Mouse (Mus musculus): ENCODE results near the gene Ebpl.

Gene Ebpl

DNA sequence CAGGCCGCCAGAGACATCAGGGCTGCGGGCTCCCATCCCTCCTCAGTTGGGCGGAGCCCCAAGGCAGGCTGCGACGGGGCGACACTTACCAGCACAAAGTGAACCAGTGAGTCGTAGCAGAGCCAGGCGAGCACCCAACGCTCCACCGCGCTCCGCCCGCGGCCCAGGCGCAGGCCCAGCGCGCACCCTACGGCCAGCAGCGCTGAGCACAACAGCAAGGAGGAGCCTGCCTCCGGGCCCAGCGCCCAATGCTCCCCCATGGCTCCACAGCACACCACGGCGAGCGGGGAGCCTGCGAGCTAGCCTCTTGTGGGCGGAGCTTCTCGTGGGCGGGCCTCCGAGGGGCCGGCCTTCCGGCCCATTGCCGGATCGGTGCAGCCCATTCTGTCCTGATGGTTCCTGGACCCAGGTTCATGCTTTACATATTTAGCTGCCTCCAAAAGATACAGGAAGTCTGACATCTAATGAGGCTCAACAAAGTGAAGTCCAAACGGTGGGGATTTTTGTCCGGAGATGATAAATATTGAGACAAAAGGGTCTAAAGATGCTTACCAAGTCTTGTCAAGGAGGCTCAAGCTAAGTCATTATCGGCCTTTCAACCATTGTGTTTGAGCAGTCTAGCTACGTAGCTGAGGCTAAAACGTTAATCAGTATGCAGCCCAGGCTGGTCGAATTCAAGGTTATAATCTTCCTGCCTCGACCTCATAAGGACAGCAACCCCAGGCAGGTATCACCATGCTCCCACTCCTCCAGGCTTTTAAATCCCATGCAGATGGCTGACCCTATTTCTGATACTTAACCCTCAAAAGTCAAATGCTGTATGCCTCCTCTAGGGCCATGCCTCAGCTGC is at the start of gene Ebpl:
Ebpl (minus strand) TSS at position 309 of the 850 bp plus-strand sequence.
- peak; percentile 95 for DNase-seq (ENCODE audit: low read depth, low spot score)

DNA sequence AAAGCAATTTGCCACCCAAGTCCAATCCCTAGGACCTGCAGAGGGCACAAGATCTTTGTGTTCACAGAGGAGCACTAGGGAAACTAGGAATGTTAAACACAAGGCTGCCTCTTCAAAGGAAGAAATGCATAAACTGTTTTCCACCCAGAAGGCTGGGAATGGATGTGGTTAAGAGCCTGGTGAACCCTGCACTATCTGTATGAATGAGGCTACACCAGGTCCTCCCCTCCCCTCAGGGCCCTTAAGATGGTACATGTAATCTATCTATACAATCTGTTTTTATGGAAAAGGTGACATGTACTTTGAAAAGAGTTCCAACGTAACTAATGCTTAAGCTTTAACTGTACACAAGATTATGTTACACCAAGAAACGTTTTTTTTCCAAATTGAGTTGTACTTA is 49.8 kb upstream of the Ebpl start:
- DNase-seq (ENCODE audit: low read depth, low spot score) = no peak

DNA sequence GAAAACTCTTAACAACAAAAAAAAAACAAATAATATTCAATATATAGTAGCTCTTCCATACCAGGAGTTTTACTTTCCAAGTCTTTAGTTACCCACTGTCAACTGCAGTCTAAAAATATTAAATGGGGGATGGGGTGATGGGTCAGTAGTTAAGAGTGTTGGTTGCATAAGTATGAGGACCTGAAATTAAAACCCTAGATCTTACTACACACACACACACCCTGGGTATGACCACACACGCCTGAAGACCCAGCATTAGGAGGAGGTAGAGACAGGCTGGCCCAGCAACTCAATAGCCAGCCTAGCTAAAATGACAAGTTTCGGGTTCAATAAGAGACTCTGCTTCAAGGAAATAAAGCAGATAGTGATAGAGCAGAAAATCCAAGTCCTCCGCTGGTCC is 46.8 kb upstream of the Ebpl start:
- DNase-seq (ENCODE audit: low read depth, low spot score) = no peak

DNA sequence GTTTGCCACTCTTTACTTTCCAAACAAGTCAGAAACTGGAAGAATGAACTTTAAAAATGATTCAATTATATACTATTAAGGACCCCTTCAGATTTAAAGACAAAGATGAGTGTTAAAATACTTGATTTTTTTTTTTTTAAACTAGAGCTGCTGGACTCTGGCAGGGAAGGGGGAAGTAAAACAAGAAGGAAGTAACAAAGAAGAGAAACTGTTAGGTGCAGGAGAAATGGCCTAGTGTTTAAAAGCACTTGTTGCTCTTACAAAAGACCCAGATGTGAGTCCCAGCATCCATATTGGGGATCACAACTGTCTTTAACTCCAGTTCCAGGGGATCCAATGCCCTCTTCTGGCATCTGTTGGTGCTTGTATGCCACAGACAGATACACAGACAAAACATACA is 45.5 kb upstream of the Ebpl start:
- DNase-seq (ENCODE audit: low read depth, low spot score) = no peak

DNA sequence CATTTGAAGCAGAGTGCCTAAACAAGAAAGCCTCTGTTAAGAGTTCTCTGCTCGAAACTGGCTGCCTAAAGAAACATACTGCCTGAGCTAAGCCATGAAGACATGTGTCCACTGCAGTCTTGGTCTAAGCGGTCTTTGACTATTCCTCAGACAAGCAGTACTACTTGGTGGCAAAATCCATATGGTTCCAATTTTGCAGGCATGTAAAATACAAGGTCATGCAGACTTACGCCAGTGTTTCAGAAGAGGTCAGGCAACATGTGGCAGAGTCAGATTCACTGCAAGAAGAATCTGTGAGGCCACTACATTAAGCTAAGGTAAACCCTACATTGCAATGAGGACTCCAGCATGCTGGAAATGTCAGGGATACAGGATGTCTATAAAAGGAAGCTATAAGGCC is 44.7 kb upstream of the Ebpl start:
- DNase-seq (ENCODE audit: low read depth, low spot score) = peak; percentile 35

DNA sequence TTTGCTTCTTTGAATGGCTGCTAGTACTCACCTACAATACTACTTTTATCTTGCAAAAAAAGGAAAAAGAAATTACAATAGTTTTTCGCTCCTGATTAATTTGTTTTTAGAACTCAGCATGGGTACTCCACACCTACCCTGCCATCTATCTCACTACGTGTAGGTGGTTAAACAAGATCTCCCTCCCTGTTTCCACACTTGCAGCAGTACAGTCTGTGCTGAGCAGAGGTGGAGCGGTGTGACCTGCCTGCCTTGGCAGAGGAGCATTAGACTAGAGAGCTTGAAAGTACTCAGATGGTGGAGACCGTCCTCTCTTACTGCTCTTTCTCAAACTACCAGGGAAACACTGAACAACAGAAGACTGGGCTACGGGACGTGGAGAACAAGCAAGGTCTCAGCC is 34.5 kb upstream of the Ebpl start:
- no peak for DNase-seq (ENCODE audit: low read depth, low spot score)

DNA sequence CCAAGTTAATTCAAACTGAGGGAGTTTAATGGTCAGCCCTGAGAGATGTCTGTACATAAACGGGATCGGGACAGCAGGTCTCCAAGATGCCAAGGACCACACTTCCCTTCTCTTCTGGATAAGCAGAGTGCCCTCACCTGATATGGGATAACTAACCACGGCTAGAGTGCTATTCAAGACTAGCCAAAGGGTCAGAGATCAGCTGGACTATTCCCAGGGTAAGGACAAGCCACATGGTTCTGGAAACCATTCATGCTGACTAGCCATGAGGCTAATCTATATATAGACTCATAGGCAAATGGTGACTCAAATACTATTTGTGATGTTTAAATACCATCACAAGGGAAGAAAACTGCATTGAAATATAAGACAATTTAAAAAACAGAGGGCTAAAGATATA is 30.3 kb upstream of the Ebpl start:
- no peak for DNase-seq (ENCODE audit: low read depth, low spot score)

DNA sequence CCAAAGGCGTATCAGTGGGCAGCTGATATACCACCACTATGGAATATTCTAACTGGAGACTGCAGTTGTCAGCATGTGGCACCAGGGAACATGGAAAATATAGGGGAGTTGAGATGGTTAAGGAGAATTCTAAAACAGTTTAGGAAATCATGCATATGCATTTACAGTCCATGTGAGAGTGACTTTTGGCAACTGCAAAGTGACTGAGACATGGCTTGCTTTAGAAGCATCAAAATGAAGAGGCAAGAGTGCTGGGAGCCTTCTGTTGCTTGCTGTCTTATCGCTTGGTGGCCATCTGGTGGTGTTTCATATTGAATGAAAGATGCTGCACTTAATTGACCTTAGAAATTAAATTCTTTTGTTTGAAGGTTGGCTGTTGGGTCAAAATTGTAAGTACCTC is 7.1 kb upstream of the Ebpl start:
- DNase-seq (ENCODE audit: low read depth, low spot score) = no peak

DNA sequence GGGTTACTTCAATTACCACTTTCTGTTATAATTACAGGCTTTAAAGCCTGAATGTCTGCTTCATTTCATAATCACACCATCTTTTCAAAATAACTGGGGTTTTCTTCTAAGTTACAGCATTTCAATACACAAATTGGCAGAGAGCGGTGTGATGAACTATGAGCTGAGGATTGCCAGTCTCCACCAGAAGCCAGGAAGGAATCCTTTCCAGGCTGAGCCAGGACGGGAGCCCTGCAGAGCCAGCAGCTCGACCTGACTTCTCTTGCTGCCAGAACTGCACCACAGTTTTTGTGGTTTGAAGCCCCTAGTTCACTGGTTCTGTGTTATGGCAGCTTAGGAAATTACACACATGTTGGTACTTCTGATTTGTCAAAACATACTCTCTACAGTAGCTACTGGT is 4.4 kb upstream of the Ebpl start:
- no peak for DNase-seq (ENCODE audit: low read depth, low spot score)

DNA sequence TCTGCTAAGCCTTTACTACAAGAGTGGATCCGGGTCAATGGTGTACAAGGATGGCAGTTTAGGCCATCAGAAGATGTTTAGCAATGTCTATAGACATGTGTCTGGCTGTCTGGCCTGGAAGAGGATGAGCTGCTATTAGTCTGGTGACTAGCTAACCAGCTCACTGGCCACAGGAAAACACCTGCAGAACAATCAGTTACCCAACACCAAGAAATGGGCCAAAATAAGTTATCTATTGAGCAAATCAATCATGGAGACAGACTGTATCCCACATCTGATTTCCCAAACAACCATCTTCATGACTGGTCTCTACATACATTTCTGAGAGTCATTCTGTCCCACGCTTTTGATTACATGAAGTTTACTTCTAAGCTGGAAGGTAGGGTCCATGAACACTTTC is 3.5 kb upstream of the Ebpl start:
- DNase-seq (ENCODE audit: low read depth, low spot score) = no peak

DNA sequence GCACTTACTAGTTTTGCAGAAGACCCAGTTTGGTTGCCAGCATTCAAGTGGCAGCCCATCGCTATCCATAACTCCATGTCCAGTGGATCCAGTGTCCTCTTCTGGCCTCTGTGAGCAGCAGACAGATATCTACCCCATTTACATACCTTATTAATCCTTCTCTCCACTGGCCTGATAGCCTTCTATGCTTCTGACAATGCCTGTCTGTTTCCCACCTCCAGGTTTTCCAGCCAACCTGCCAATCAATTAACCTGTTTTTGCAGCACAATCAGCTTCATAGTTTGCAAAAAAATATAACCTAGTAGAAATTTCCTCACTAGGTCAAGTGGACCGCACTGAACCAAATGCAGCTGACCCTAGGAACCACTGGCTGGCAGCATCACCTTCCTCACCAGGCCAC is 2.0 kb upstream of the Ebpl start:
- no peak for DNase-seq (ENCODE audit: low read depth, low spot score)

DNA sequence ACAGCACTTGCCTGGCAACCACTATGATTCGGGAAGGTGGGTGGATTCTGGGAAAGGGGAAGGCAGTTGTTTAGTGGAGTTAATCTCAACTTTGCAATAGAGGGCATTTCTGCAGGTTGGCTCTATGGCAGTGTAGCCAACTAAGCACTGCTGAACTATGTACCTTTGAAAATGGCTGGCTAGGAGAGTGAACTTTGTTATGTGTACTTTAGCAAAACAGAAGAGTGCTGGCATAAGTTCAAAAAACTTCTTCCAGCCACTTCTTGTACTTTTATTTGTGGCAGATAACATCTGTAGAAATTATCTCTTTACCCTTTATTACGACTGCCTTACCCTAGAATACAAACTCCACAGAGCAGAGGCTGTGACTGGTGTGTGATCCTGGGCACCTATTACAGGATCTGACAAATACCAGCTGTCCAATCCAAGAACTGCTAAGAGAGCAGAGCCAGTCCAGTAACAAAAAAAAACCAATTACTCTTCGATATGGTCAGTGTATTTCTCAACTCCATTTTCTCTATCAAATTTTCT is 807 bp upstream of the Ebpl start:
- DNase-seq (ENCODE audit: low read depth, low spot score) = peak; percentile 27

DNA sequence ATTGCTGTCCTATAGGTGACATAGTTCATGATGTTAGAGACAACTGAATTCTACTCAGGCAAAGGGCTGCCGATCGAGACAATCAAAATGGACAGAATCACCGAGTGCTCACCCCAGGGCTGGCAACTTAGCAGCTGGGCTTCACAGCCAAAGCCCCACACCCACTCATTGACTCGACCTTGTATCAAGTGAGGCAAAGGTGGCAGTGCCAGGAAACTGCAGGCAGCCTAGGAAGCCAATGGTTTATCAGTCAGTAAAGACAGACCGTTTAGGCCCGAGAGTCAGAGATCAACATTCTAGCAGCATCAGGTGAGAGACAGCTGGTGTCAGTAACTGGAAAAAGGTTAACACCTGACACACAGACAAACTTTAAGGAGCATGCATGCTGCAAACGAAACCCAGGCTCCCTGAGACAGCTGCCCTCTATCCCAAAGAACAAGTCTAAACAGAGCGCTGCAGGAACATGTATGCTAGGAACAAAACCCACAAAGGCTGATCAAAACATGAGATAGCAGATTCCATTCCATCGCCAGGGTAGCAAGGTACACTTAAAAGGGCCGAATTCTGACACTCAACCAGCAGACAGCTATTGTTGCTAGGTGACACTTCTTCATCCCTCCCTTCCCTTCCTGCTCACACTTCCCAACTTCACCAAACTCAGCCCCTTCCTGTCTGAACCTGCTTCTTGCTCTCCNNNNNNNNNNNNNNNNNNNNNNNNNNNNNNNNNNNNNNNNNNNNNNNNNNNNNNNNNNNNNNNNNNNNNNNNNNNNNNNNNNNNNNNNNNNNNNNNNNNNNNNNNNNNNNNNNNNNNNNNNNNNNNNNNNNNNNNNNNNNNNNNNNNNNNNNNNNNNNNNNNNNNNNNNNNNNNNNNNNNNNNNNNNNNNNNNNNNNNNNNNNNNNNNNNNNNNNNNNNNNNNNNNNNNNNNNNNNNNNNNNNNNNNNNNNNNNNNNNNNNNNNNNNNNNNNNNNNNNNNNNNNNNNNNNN is 5.7 kb downstream of the Ebpl start:
- DNase-seq (ENCODE audit: low read depth, low spot score) = no peak

DNA sequence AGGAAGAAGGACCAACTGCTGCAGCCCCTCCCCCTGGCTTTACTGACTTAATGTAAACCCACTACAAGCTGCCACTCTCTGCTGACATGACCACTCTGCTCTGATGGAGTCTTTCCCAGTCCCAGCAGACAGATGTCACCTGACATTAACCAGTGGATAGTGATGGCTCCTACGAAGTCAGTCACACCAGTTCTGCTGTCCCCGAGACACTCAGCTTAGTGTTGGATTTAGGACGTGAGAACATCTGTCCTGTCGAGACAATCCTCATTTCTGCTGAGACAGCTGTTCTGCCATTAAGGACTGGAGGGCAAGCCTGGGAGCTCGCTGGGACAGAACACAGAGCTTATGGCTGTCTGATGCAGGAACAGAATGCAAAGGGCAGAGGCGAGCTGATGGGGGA is 9.4 kb downstream of the Ebpl start:
- no peak for DNase-seq (ENCODE audit: low read depth, low spot score)

DNA sequence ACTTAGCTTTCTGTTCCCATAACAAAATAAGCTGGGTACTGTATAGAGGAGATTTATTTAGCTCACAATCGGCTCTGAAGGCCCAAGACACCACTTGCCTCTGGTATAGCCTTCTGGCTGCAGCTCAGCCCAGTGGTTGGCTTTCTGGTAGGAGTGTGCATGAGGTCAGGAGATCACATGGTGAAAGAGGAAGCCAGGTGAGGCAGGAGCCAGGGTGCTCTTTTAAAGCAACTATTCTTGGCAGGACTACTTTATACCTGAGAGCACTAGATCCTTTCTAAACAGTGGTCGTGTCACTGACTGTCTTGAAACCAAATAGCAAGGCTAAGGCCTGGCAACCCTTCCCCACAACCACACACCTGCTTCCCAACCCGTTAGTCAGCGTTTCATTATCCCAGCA is 10.4 kb downstream of the Ebpl start:
- DNase-seq (ENCODE audit: low read depth, low spot score) = no peak

DNA sequence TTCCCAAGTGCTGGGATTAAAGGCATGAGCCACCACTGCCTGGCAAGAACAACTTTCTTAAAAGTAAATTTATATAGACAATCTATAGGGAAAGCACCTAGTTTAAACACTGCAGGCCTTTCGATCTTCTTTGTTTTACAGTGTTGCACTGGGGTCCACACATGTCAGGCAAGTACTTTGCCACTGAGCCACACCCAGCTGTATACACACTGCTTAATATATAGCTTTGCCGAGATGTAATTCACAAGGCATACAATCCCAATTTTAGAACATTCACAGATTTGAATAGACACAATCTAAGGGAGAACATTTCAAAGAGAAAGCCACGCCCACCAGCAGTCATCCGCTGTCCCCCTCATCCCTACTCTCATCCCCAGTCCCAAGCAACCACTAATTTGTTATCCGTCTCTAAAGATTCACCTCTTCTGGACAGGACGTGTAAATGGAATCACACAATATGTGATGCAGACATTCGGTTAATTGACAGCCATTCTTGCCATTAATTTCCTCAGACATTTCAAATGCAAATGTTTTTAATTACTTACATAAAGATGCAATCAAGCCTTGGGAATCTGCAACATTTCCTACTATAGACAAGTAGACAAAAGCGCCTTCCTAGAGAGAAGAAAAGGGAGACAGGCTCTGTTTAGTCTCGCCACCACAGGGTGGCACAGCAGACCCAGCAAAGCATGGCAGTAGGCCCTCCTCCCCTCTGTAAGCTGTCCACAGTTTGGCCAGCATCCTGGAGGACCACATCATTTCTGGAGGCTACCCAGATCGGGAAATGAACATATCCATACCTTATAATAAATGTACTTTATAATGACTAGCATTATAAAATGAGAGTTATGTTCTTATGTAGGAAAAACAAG is 13.2 kb downstream of the Ebpl start:
- peak; percentile 12 for DNase-seq (ENCODE audit: low read depth, low spot score)

DNA sequence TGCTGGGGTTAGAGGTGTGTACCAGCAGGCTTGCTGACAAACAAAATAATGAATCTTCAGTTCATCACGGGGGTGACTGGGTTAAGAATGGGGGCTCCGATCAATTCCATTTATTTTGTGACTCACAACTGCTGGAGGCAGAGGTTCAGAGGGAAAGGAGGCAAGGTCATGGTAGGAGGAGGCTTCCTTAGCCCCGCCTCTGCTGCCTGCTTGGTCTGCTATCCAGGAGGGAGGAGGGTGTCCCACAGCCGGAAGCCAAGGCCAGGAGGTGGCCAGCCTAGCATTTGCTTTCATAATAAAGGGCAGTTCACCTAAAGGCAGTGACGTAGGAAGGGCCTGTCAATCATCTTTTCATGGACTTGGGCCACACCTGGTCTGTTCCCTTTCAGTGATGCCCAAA is 15.6 kb downstream of the Ebpl start:
- no peak for DNase-seq (ENCODE audit: low read depth, low spot score)

DNA sequence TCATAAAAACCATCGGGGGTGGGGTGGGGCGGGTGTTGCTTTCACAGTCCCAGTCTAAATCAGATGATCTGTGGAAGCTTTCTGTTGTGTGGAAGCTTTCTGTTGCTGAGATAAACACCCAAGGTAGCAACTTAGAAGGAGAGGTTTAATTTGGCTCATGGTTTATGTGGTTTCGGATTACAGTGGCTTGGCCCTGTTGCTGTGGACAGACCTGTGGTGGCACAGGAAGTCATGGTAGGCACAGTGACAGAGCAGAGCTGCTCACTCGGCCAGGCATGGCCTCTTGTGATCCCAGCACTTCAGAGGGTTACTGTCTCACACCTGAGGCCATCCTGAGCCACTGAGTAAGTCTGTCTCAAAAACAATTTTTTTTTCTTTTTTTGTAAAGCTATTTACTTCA is 20.9 kb downstream of the Ebpl start:
- peak; percentile 17 for DNase-seq (ENCODE audit: low read depth, low spot score)

DNA sequence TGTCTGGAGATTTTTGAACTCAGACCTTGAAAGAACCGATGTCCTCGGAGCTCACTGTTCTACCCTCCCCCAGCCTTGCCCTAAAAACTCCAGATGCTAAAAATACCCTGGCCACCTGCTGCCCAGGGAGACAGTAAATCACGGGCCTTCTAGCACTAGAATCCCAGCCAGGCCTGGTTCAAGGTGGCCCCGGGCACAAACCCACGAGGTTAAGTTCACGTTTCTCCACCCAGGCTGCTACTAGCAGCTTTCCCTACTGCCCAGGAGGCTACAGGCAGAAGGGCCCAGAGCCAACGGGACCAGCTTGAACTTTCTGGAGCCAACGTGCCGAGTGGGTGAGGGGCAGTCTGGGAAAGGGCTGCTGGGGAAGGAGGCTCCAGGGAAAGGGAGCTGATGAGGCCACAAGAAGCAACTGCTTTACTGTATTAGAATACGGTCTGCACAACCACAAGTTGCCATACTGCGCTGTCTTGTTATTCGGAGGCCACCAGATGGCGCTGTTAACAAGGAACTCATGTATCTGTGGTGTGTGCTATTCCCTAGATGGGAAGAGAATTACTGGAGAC is 29.2 kb downstream of the Ebpl start:
- DNase-seq (ENCODE audit: low read depth, low spot score) = peak; percentile 91

DNA sequence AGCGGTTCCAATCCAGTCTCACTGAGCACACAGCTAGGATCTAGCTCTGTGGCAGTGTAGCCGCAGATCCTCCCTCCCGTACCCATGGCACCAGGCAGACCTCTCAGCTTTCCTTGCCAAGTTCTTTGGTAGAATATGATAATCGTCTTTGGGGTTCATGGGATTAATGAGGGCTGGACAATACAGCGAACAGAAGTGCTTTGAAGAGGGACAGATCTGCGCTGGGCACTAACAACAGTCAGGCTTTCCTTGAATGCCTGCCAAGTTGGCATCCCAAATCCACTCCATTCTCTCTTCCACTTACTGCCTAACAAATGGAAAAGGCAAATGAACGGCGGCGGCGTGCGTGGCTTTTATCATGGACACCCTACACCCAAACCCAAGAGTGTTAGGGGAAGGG is 29.6 kb downstream of the Ebpl start:
- DNase-seq (ENCODE audit: low read depth, low spot score) = no peak

Measured in 3T3-L1 (cell line).